Mouse (Mus musculus): Measurements from ENCODE around the gene Zmym4.

DNA sequence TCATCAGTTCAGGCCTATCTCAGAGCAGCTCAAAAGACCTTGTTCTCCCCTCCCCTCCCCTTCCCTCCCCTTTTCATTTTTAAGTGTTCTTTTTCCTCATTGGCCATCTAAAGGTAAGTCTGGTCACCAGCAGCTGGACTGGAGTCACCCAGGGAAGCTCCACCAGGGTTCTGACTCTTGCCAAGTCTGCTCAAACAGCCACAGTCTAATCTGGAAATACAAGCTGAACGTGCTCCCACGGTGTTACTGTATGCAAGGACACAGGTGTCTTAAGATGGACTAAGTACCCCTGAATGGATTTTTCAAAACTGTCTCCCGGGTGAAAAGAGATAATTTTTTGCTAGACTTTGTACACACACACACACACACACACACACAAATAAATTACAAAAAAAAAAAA lies 15.4 kb upstream of the Zmym4 start:
- TF ChIP-seq CTCF (IDR thresholded peaks at IDR 0.05; ENCODE audit: extremely low read depth, insufficient read depth, insufficient read length, insufficient replicate concordance) = no peak
- no peak for TF ChIP-seq POLR2A (IDR thresholded peaks at IDR 0.05; ENCODE audit: low read depth, low read length)
